Mouse (Mus musculus): ENCODE results near the gene Ndst2.

DNA sequence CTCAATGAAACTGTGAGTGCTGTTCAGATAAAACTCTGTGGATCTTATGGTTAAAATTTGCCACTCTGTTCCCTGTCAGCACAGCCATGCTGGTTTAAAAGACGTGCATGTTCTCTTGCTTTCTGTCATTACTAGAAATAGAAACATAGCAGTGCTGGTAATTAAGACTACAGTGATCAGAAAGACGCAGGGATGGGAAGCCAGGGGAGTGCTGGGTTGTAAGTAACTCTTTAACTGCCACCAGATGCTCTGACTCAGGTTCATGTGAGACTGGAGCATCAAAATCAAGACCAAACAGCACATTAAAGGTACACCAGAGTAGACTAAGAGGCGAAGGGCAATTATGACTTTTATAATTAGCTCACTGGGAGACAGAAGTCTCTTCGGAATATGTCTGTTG lies 14.0 kb upstream of the Ndst2 start:
- TF ChIP-seq ZC3H11A (IDR thresholded peaks at IDR 0.05; ENCODE audit: borderline replicate concordance, low read depth, low read length), result no peak
- TF ChIP-seq HCFC1 (IDR thresholded peaks at IDR 0.05; ENCODE audit: borderline replicate concordance, insufficient read depth, low read length), result no peak
- TF ChIP-seq MAFK (IDR thresholded peaks at IDR 0.05; ENCODE audit: insufficient read depth, low read depth, low read length), result no peak
